Mouse (Mus musculus) spleen, postnatal 4 days (tissue): ENCODE data around the gene Arhgap22.

ENCODE experiments used
- DNase-seq, 2 experiments: peaks; one replicate each; pipeline ENCODE4 v3.0.0; 2022; ENCODE audit warnings: low spot score in 2 of 2

Arhgap22 gene

GRCm38 (mm10) chr14:33212958-33213309 is 892 bp upstream of the Arhgap22 start:
- DNase-seq, result peak in 1 of 2 experiments; percentile 54

GRCm38 (mm10) chr14:33214767-33215128 is 922 bp downstream of the Arhgap22 start:
- no peak for DNase-seq

GRCm38 (mm10) chr14:33215163-33215562 is 1.3 kb downstream of the Arhgap22 start:
- no peak for DNase-seq

- no peak for DNase-seq
These were observed 2.8 kb downstream of the Arhgap22 start for GRCm38 (mm10) chr14:33216343-33217208.

- no peak for DNase-seq
These were observed 11.4 kb downstream of the Arhgap22 start for GRCm38 (mm10) chr14:33225235-33225634.

GRCm38 (mm10) chr14:33230672-33231071 is 16.8 kb downstream of the Arhgap22 start:
- no peak for DNase-seq

- DNase-seq, result no peak
These were observed 17.5 kb downstream of the Arhgap22 start for GRCm38 (mm10) chr14:33231311-33231710.

- DNase-seq, result no peak
These were observed 18.2 kb downstream of the Arhgap22 start for GRCm38 (mm10) chr14:33232048-33232447.

GRCm38 (mm10) chr14:33235661-33236060 is 21.8 kb downstream of the Arhgap22 start:
- DNase-seq, result peak in 1 of 2 experiments; percentile 24

- no peak for DNase-seq
These were observed 26.6 kb downstream of the Arhgap22 start for GRCm38 (mm10) chr14:33240400-33240799.

- DNase-seq, result no peak
These were observed 29.4 kb downstream of the Arhgap22 start for GRCm38 (mm10) chr14:33243261-33243660.

- no peak for DNase-seq
These were observed 30.7 kb downstream of the Arhgap22 start for GRCm38 (mm10) chr14:33244519-33244918.

- DNase-seq, result no peak
These were observed 31.1 kb downstream of the Arhgap22 start for GRCm38 (mm10) chr14:33244946-33245345.

GRCm38 (mm10) chr14:33246476-33246875 is 32.6 kb downstream of the Arhgap22 start:
- DNase-seq, result peak; percentile 38 to 69

- no peak for DNase-seq
These were observed 33.8 kb downstream of the Arhgap22 start for GRCm38 (mm10) chr14:33247623-33248022.

GRCm38 (mm10) chr14:33248741-33249140 is 34.9 kb downstream of the Arhgap22 start:
- DNase-seq, result no peak

- DNase-seq, result no peak
These were observed 36.6 kb downstream of the Arhgap22 start for GRCm38 (mm10) chr14:33250215-33250939.

- no peak for DNase-seq
These were observed 37.3 kb downstream of the Arhgap22 start for GRCm38 (mm10) chr14:33250956-33251745.

- DNase-seq, result no peak
These were observed 44.4 kb downstream of the Arhgap22 start for GRCm38 (mm10) chr14:33258256-33258655.

- no peak for DNase-seq
These were observed 46.3 kb downstream of the Arhgap22 start for GRCm38 (mm10) chr14:33260131-33260530.

- DNase-seq, result no peak
These were observed 51.0 kb downstream of the Arhgap22 start for GRCm38 (mm10) chr14:33264795-33265194.

- no peak for DNase-seq
These were observed 62.4 kb downstream of the Arhgap22 start for GRCm38 (mm10) chr14:33276240-33276639.
